Mouse (Mus musculus) heart, adult 2 months (tissue): Measurements from ENCODE around the gene Lgi4. TPM values are rescaled to one million over a fixed set of nuclear protein-coding genes. Genes with fewer than 3 reads are reported as not detected.
A peak's percentile ranks its signal among the peaks of the same experiment; 100 is the strongest.

Source experiments
- DNase-seq, 2 experiments: peaks; one replicate each; pipeline ENCODE4 v3.0.0; 2021
- H3K27ac ChIP-seq: fragments of 200-600 bp; 2 replicates; pipeline ENCODE4 v1.8.1; 2022
- H3K27me3 ChIP-seq: fragments of 200-500 bp; 2 replicates; pipeline ENCODE4 v1.6.1; 2012; ENCODE audit warnings: mild to moderate bottlenecking, low read length, inconsistent platforms, mixed read lengths; ENCODE audit not compliant: control insufficient read depth, insufficient read depth
- H3K36me3 ChIP-seq: fragments of 200-500 bp; 2 replicates; pipeline ENCODE4 v1.6.1; 2012; ENCODE audit warnings: low read length, inconsistent platforms; ENCODE audit not compliant: control insufficient read depth, insufficient read depth
- H3K4me1 ChIP-seq: fragments of 200-500 bp; 2 replicates; pipeline ENCODE4 v1.6.1; 2011; ENCODE audit warnings: low read length; ENCODE audit not compliant: control insufficient read depth, insufficient read depth
- H3K4me3 ChIP-seq: fragments of 200-600 bp; 2 replicates; pipeline ENCODE4 v1.8.1; 2022
- H3K79me2 ChIP-seq: fragments of 200-500 bp; replicated peaks from 2 replicates; pipeline ENCODE4 v1.6.1; 2012; ENCODE audit warnings: mild to moderate bottlenecking, inconsistent platforms, low read length, moderate library complexity, mixed read lengths; ENCODE audit not compliant: control insufficient read depth, insufficient read depth
- H3K9ac ChIP-seq: fragments of 200-500 bp; 2 replicates; pipeline ENCODE4 v1.6.1; 2012; ENCODE audit warnings: low read depth, mild to moderate bottlenecking, control low read depth, inconsistent platforms, low read length, mixed read lengths
- CTCF ChIP-seq: fragments of 200-600 bp; IDR thresholded peaks from 2 replicates; pipeline ENCODE4 v1.8.1; 2022; ENCODE audit warnings: antibody characterized with exemption, mild to moderate bottlenecking, moderate library complexity
- EP300 ChIP-seq: fragments of 200-500 bp; IDR thresholded peaks from 2 replicates; pipeline ENCODE4 v1.6.1; 2011; ENCODE audit warnings: low read depth, low read length, control low read depth; ENCODE audit not compliant: insufficient read depth
- POLR2A ChIP-seq: fragments of 200-500 bp; IDR thresholded peaks from 2 replicates; pipeline ENCODE4 v1.6.1; 2011; ENCODE audit warnings: mild to moderate bottlenecking, low read depth, low read length, control low read depth; ENCODE audit not compliant: insufficient read depth
- WGBS: fragments of 180-500 bp; shearing (Covaris S2); methylation state at CpG from one replicate; pipeline ENCODE4 v1.1.7; 2018; 5-methylcytosine and 5-hydroxymethylcytosine counted together
- intact Hi-C: fragments of 180-260 bp; cut with DNase I; formaldehyde crosslinking; loops from one replicate; pipeline ENCODE4 v1.15.1; 2025
- polyA plus RNA-seq: library from polyadenylated mRNA; depleted of rRNA; stranded (reverse); fragments of >200 nt; gene quantifications from 2 replicates; pipeline ENCODE4 v1.2.3, GENCODE M21; 2012
- total RNA-seq, 2 experiments: library from RNA; stranded (reverse); gene quantifications; 2 replicates each; pipeline ENCODE4 v1.2.3; 2021

The Lgi4 gene
- total and polyA plus RNA-seq, 3 experiments = 3.8 to 5.4 (median 3.9) TPM

DNA sequence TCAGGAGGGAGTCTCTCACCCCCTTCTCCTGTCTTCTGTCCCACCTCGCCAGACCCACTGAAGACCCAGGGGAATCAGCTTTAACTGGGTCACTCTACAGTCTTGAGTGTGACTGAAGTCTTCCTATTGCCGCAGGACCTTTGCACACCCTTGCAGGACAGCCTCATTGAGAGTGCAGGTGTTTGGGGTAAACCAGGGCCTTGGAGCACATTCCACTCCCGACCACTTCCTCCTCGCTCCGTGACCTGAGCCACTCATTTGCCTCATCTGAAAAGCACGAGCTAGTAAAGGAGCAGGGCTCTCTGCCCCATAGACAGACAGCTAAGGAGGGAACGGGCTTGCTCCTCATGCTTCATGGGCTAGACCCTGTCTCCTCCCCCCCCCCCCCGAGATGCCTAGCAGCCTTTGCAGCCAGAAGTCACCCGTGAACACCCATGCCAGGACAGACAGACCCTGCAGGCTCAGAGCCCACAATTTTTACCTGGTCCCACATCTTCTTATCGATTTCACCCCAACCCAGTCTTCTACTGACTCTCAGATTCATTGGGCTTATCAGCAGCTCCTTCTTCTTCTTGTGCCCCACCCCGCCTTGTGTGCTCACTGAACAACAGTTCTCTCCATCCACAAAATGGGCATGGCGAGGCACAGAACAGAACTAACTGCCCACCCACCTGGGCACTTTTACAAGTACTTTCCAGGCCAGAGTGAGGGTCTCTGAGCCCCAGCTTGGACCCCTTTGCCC, 18.7 kb upstream of the Lgi4 start:
- no peak overlapping the region; the same call in 1 of the 2 replicates for H3K27ac ChIP-seq
- 86% methylated on average over 12 of the region's 12 CpGs for WGBS
- intact Hi-C loops = loop anchor here (5.0 kb wide), 1 partner anchor 83 kb away; the partner anchor contains the start of gene Usf2
- no peak for TF ChIP-seq POLR2A
- TF ChIP-seq EP300 = no peak
- TF ChIP-seq CTCF = no peak
- H3K27me3 ChIP-seq = no peaks in the 10 kb centered on the region
- H3K4me3 ChIP-seq = no peak overlapping the region
- H3K36me3 ChIP-seq = no peaks in the 10 kb centered on the region
- DNase-seq = peak in 1 of 2 experiments; percentile 15
- H3K4me1 ChIP-seq = peaks cover 2% of the 10 kb centered on the region
- no peaks in the 10 kb centered on the region for H3K79me2 ChIP-seq
- H3K9ac ChIP-seq = no peak overlapping the region

DNA sequence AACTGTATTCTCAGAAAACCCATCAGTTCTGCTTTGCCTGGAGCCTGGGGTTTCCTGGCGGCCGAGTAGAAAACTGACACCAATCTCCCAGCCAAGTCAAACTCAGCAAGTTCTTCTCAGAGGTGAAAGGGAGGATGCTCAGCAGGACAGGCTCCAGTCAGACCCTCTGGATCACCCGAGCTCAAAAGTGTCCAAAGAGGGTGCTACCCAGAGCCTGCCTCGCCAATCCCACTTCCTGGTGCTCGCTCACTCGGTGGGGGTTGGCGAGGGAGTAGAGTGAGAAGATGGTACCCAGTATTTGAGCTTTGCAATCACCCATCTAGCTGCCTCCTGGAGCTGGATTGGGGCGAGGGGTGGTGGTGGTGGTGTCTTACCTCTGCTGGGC, 18.1 kb upstream of the Lgi4 start:
- Histone ChIP-seq H3K36me3 (no peaks in the 10 kb centered on the region), H3K79me2 (no peaks in the 10 kb centered on the region), H3K27ac (peak overlapping the region; percentile 82), H3K9ac (peak overlapping the region; percentile 54; the same call in 1 of the 2 replicates), H3K27me3 (no peaks in the 10 kb centered on the region), H3K4me3 (peak overlapping the region; percentile 67), H3K4me1 (peaks cover 2% of the 10 kb centered on the region)
- intact Hi-C loops = loop anchor here (5.0 kb wide), 1 partner anchor 84 kb away; the partner anchor contains the start of gene Usf2
- TF ChIP-seq POLR2A = no peak
- no peak for TF ChIP-seq EP300
- no peak for TF ChIP-seq CTCF
- WGBS = 40% methylated on average over 8 of the region's 8 CpGs
- DNase-seq = peak in 1 of 2 experiments; percentile 33

GRCm38 (mm10) chr7:31041662-31042315, 17.4 kb upstream of the Lgi4 start:
- DNase-seq = peak; percentile 84 to 88
- peak overlapping the region; percentile 67 for H3K4me3 ChIP-seq
- peak overlapping the region; percentile 54 for H3K9ac ChIP-seq
- TF ChIP-seq EP300 (no peak), CTCF (no peak), POLR2A (peak; percentile 68)
- intact Hi-C loops = loop anchor here (5.0 kb wide), 1 partner anchor 84 kb away; the partner anchor contains the start of gene Usf2
- H3K4me1 ChIP-seq = peaks cover 2% of the 10 kb centered on the region
- H3K36me3 ChIP-seq = no peaks in the 10 kb centered on the region
- H3K79me2 ChIP-seq = no peaks in the 10 kb centered on the region
- H3K27me3 ChIP-seq = no peaks in the 10 kb centered on the region
- H3K27ac ChIP-seq = peak overlapping the region; percentile 82
- WGBS = 4% methylated on average over 28 of the region's 28 CpGs

DNA sequence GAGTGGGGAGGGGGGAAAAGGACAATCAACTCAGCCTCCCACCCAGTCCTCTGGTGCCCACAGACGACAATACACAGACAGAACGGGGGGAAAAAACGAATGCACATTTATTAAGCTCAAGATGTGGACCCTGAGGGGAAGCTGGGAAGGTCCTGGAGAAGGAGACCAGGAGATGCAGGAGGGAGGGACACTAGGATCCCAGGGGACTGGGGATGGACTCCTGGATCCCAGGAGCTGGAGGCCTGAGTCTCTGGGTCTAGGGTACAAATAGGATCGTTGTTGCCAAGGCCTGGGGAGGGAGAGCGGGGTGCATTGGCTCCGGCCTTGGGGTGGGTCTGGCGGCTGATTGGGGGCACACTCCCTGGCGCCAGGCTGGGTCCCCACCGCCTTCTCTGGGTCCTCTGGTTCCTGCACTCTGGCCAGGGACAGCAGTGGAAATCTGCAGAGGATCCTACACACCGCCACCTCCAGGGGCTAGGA, 16.7 kb upstream of the Lgi4 start, which contains the start of gene Fxyd5:
Gene Fxyd5, minus strand, starts transcription at position 51 of the 480 bp plus-strand sequence.
- Histone ChIP-seq H3K36me3 (no peaks in the 10 kb centered on the region), H3K27ac (peak within 1 kb of the TSS; percentile 82), H3K9ac (peak within 1 kb of the TSS; percentile 54), H3K4me1 (peaks cover 2% of the 10 kb centered on the region), H3K4me3 (peak within 1 kb of the TSS; percentile 67), H3K79me2 (no peaks in the 10 kb centered on the region), H3K27me3 (no peaks in the 10 kb centered on the region)
- intact Hi-C loops = loop anchor here (5.0 kb wide), 1 partner anchor 85 kb away; the partner anchor contains the start of gene Usf2
- DNase-seq = no peak
- 56% methylated on average over 10 of the region's 10 CpGs for WGBS
- TF ChIP-seq EP300 (no peak), POLR2A (no peak), CTCF (no peak)

DNA sequence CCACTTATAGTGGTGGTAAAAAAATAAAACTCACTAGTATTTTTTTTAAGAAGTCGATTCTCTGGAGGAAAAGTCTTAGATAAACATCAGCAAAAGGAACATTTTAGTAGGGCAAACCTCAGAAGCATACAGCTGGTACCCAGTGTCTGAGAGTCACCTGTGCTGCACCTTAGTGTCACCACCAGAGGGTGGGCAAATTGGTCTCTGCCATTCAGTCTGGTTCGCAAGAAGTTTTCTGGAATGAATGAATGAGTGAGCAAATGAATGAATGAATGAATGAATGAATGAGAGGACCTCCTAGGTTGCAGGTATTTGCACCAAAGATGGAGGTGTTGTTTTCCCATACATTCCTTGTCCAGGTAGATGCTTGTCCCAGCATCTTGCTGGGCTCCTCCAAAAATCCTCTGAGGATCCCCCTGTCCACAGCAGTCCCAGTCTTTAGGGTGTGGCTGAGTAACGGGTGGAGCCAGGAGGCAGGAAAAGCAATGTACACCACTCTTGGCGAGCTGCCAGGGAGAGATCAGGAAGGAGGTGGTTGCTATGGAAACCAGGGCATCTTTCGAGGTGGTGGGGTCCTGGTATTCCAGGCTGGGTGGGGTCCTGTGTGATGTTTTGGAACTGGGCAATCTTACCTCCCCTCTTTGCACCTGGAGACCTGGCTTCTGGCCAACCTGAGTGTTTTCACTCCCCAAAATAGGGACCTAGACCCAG, 9.9 kb upstream of the Lgi4 start:
- TF ChIP-seq EP300 = no peak
- no peak for TF ChIP-seq POLR2A
- TF ChIP-seq CTCF = peak; percentile 13; the same call in 1 of the 2 replicates
- Histone ChIP-seq H3K4me1 (peaks cover 3% of the 10 kb centered on the region), H3K27me3 (no peaks in the 10 kb centered on the region; the same call in 1 of the 2 replicates), H3K27ac (no peak overlapping the region), H3K4me3 (no peak overlapping the region), H3K79me2 (no peaks in the 10 kb centered on the region), H3K9ac (no peak overlapping the region), H3K36me3 (no peaks in the 10 kb centered on the region)
- 31% methylated on average over 5 of the region's 5 CpGs for WGBS
- intact Hi-C loops = no loop called here
- DNase-seq = peak in 1 of 2 experiments; percentile 16
